Mouse (Mus musculus): ENCODE measurements around the gene Cfap57. TPM values are rescaled to one million over a fixed set of nuclear protein-coding genes. Genes with fewer than 3 reads are reported as not detected.
A peak's percentile ranks its signal among the peaks of the same experiment; 100 is the strongest.

Cfap57 gene
- polyA plus RNA-seq, 1 experiment from 2014 or later, result 0.64 TPM

DNA sequence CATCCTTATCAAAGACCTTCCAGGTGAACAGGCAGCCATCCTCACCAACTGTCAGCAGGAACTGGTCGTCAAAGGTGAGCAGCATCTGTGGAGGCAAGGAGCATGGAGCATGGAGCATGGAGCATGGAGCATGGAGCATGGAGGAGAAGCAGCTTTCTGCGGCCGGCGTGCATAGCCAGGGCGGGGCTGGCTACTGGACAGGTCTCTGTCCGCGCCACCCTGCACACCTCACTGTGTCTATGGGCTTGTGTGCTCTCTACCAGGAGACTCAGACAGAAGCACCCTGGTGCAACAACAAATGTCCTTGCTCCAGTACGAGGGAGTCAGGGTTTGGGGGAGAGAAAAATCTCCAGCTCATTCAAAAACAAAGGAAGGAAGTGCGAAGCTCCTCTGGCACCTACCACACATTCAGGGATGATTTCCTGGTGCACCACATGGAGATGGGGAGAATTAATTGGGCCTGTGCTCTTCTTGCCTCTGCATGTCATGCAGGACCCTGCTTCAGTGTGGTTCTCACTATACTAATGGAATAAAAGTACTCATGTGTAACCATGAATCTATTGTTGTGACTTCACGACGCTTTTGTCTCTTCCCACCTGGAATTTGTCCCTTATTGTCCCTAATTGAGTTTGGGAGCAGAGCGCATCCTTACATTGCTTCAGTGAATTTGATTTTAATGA is 31.4 kb downstream of the Cfap57 start:
- H3K4me1 ChIP-seq, result peaks cover 7% of the 10 kb centered on the region
- no peak overlapping the region for H3K4me3 ChIP-seq
- H3K9me3 ChIP-seq, result no peaks in the 10 kb centered on the region
- H3K36me3 ChIP-seq, result no peaks in the 10 kb centered on the region
- H3K27me3 ChIP-seq, result no peaks in the 10 kb centered on the region
- ATAC-seq (ENCODE audit: borderline replicate concordance, extremely low read depth, low FRiP score, low TSS enrichment), result no peak
- no peak overlapping the region for H3K27ac ChIP-seq
- H3K4me2 ChIP-seq, result no peak overlapping the region
- 63% methylated on average over 12 of the region's 12 CpGs for WGBS
- H3K9ac ChIP-seq, result no peak overlapping the region

DNA sequence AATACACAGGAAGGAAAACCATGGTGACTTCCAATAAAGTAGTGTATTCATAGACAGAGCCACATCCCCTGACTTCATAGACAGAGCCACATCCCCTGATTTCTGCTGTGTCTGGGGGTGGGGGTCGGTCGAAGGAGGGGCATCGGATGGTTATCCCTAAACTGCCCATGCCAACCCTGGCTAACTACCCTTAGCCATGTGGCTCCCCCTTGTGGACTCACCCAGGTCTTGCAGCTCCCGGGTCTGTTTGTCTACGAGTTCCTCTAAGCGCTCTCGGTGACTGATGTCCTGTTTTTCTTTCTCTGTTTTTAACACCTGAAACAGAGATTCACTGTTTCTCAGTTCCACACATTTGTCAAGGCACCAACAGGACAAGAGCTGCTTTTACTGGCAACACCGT is 37.9 kb downstream of the Cfap57 start:
- H3K36me3 ChIP-seq, result no peaks in the 10 kb centered on the region
- no peak overlapping the region for H3K9ac ChIP-seq
- no peaks in the 10 kb centered on the region for H3K27me3 ChIP-seq
- no peak overlapping the region for H3K4me3 ChIP-seq
- H3K9me3 ChIP-seq, result no peaks in the 10 kb centered on the region
- peaks cover 5% of the 10 kb centered on the region for H3K4me1 ChIP-seq
- H3K4me2 ChIP-seq, result no peak overlapping the region
- 90% methylated on average over 8 of the region's 8 CpGs for WGBS
- H3K27ac ChIP-seq, result no peak overlapping the region
- no peak for ATAC-seq (ENCODE audit: borderline replicate concordance, extremely low read depth, low FRiP score, low TSS enrichment)

- 0 out of 2 replicates have a peak, but pooled peaks cover 7% of the 10 kb centered on the region for H3K27me3 ChIP-seq
- H3K4me1 ChIP-seq, result no peaks in the 10 kb centered on the region
- no peak overlapping the region for H3K4me2 ChIP-seq
- no peak overlapping the region for H3K9ac ChIP-seq
- no peak overlapping the region for H3K4me3 ChIP-seq
- no peak overlapping the region for H3K27ac ChIP-seq
- 44% methylated on average over 11 of the region's 11 CpGs for WGBS
- ATAC-seq (ENCODE audit: borderline replicate concordance, extremely low read depth, low FRiP score, low TSS enrichment), result no peak
- H3K9me3 ChIP-seq, result no peaks in the 10 kb centered on the region
- no peaks in the 10 kb centered on the region for H3K36me3 ChIP-seq
These were observed 39.1 kb downstream of the Cfap57 start for GRCm38 (mm10) chr4:118581508-118581907.

DNA sequence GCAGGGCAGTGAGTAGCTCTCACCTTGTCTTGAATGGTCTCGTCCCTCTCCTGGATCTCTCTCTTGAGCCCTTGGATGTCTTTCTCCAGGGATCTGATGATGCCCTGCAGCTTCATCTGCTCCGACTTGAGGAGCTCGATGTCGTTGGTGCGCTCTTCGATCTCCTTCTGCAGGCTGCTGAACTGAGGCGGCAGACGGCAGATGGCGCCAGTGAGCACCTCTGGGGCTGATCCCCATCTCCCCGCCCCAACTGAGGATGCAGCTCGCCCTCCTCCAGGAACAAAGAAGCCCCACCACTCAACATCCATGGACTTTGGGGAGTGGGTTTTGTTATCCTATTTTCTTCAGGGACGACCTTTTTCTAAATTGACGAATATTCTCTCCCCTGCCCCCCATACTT is 41.3 kb downstream of the Cfap57 start:
- Histone ChIP-seq H3K9ac (no peak overlapping the region), H3K36me3 (no peaks in the 10 kb centered on the region), H3K4me1 (no peaks in the 10 kb centered on the region), H3K27ac (no peak overlapping the region), H3K4me3 (no peak overlapping the region), H3K9me3 (no peaks in the 10 kb centered on the region), H3K4me2 (no peak overlapping the region), H3K27me3 (0 out of 2 replicates have a peak, but pooled peaks cover 10% of the 10 kb centered on the region)
- WGBS, result 47% methylated on average over 13 of the region's 13 CpGs
- no peak for ATAC-seq (ENCODE audit: borderline replicate concordance, extremely low read depth, low FRiP score, low TSS enrichment)

DNA sequence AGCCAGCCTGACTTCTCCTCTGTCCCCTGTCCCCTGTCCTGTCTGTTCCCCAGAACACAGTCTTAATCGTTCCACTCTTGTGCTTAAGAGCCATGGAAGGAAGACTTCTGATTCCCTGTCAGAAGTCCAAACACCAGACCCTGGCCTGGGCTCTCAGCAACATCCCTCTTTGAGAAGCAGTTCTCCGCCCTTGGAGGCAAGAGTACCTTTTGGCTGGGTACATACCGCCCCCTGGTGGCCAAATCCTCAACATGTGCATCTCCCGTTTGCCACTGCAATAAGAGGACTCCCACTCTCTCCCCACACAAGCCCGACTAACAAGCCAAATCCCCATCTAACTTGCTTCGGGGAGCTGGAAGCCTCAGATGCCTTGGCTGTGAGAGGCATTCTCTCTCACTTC is 44.5 kb downstream of the Cfap57 start:
- H3K4me3 ChIP-seq, result no peak overlapping the region
- no peak overlapping the region for H3K4me2 ChIP-seq
- ATAC-seq (ENCODE audit: borderline replicate concordance, extremely low read depth, low FRiP score, low TSS enrichment), result no peak
- H3K27me3 ChIP-seq, result peaks cover 10% of the 10 kb centered on the region; the same call in 1 of the 2 replicates
- H3K9me3 ChIP-seq, result no peaks in the 10 kb centered on the region
- H3K9ac ChIP-seq, result no peak overlapping the region
- H3K36me3 ChIP-seq, result no peaks in the 10 kb centered on the region
- no peak overlapping the region for H3K27ac ChIP-seq
- H3K4me1 ChIP-seq, result no peaks in the 10 kb centered on the region
- 4% methylated on average over 6 of the region's 6 CpGs for WGBS

- Histone ChIP-seq H3K27me3 (peaks cover 2% of the 10 kb centered on the region; the same call in 1 of the 2 replicates), H3K27ac (no peak overlapping the region), H3K9me3 (no peaks in the 10 kb centered on the region), H3K36me3 (no peaks in the 10 kb centered on the region), H3K4me2 (no peak overlapping the region), H3K4me3 (no peak overlapping the region), H3K4me1 (no peaks in the 10 kb centered on the region), H3K9ac (no peak overlapping the region)
- WGBS, result 73% methylated on average over 15 of the region's 15 CpGs
- no peak for ATAC-seq (ENCODE audit: borderline replicate concordance, extremely low read depth, low FRiP score, low TSS enrichment)
These were observed 49.1 kb downstream of the Cfap57 start for GRCm38 (mm10) chr4:118571441-118571840.

DNA sequence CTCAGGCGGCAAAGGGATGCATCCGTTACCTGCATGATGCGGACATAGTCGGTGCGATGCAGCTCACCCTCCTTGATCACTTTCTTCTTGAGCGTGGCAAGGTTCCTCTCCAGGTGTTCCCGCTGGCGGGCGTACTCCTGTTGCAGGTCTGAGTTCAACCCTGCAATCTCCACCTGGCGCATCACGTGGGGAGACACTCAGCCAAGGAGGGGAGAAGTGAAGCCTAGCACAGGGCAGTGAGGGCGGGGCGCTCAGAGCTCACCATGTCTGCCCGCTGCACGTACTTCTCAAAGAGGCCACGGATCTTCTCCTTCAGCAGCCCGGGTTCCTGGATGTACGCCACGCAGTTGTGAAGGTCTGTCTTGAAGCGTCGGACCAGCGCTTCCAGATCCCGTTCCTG is 51.3 kb downstream of the Cfap57 start:
- WGBS, result 65% methylated on average over 23 of the region's 23 CpGs
- Histone ChIP-seq H3K27ac (no peak overlapping the region), H3K9me3 (no peaks in the 10 kb centered on the region), H3K4me3 (no peak overlapping the region), H3K27me3 (no peaks in the 10 kb centered on the region; the same call in 1 of the 2 replicates), H3K4me1 (no peaks in the 10 kb centered on the region), H3K36me3 (no peaks in the 10 kb centered on the region), H3K4me2 (no peak overlapping the region), H3K9ac (no peak overlapping the region)
- 0 out of 2 replicates have a peak, but pooled peaks have one; percentile 40 for ATAC-seq (ENCODE audit: borderline replicate concordance, extremely low read depth, low FRiP score, low TSS enrichment)

GRCm38 (mm10) chr4:118568709-118569108 is 51.9 kb downstream of the Cfap57 start:
- no peaks in the 10 kb centered on the region for H3K36me3 ChIP-seq
- no peak for ATAC-seq (ENCODE audit: borderline replicate concordance, extremely low read depth, low FRiP score, low TSS enrichment)
- 49% methylated on average over 10 of the region's 10 CpGs for WGBS
- no peak overlapping the region for H3K4me2 ChIP-seq
- H3K27me3 ChIP-seq, result no peaks in the 10 kb centered on the region; the same call in 1 of the 2 replicates
- H3K9me3 ChIP-seq, result no peaks in the 10 kb centered on the region
- no peak overlapping the region for H3K27ac ChIP-seq
- no peaks in the 10 kb centered on the region for H3K4me1 ChIP-seq
- H3K4me3 ChIP-seq, result no peak overlapping the region
- no peak overlapping the region for H3K9ac ChIP-seq

DNA sequence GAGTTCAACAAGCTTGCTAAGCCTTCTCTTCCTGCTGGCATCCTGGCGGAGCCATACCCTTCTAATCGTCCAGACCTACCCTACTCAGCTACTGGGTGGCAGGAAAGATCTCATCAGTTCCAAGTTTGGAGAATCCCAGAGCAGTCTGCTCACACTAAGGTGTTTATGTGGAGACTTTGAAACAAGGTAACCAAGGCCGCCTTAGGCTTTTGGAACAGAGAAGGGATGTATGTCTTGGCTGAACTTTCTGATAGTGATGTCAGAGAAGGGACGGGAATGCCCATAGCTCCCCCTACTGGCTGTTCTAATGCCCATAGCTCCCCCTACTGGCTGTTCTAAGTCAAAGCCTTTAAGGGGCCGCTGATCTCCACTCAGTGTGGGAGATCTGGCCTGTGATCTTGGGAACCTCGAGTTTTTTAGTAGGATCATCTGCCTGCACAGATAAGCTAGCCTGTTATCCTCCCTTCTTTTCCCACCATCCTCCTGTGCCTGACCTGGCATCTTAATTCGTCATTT is 54.4 kb downstream of the Cfap57 start:
- 28% methylated on average over 7 of the region's 7 CpGs for WGBS
- no peak overlapping the region for H3K4me2 ChIP-seq
- no peaks in the 10 kb centered on the region for H3K4me1 ChIP-seq
- H3K9ac ChIP-seq, result no peak overlapping the region
- H3K27ac ChIP-seq, result no peak overlapping the region
- H3K9me3 ChIP-seq, result no peaks in the 10 kb centered on the region
- H3K36me3 ChIP-seq, result no peaks in the 10 kb centered on the region
- no peak overlapping the region for H3K4me3 ChIP-seq
- ATAC-seq (ENCODE audit: borderline replicate concordance, extremely low read depth, low FRiP score, low TSS enrichment), result no peak
- no peaks in the 10 kb centered on the region for H3K27me3 ChIP-seq

DNA sequence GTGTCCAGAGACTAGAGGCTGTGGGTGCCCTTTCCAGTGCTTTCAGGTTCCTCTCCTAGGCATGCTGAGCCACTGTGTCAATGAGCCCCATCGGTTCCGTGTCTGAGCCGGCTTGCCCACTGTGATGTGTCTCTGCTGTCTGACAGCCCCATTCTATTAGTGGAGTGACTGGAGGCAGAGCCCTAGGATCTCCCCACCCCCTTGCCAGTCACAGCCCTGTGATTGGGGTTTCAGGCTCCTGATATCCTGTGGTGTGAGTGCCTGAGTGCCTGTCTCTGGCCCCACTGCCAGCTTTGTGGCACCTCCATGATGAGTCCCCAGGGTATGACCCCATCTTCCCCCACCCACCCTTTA is 55.7 kb downstream of the Cfap57 start:
- Histone ChIP-seq H3K9ac (no peak overlapping the region), H3K4me2 (no peak overlapping the region), H3K27me3 (no peaks in the 10 kb centered on the region), H3K9me3 (no peaks in the 10 kb centered on the region), H3K4me1 (no peaks in the 10 kb centered on the region), H3K4me3 (no peak overlapping the region), H3K27ac (no peak overlapping the region), H3K36me3 (no peaks in the 10 kb centered on the region)
- ATAC-seq (ENCODE audit: borderline replicate concordance, extremely low read depth, low FRiP score, low TSS enrichment), result no peak
- WGBS, result 65% methylated on average over 3 of the region's 3 CpGs

- H3K4me2 ChIP-seq, result no peak overlapping the region
- 68% methylated on average over 13 of the region's 13 CpGs for WGBS
These were observed 56.3 kb downstream of the Cfap57 start for GRCm38 (mm10) chr4:118564062-118564925.

GRCm38 (mm10) chr4:118553039-118553649 is 67.4 kb downstream of the Cfap57 start:
- ATAC-seq (ENCODE audit: borderline replicate concordance, extremely low read depth, low FRiP score, low TSS enrichment), result no peak

More at GRCm38 (mm10) chr4:118564062-118564925, 56.3 kb downstream of the Cfap57 start:
- no peaks in the 10 kb centered on the region for H3K36me3 ChIP-seq
- H3K4me3 ChIP-seq, result no peak overlapping the region
- H3K27me3 ChIP-seq, result no peaks in the 10 kb centered on the region
- no peak overlapping the region for H3K9ac ChIP-seq
- H3K27ac ChIP-seq, result no peak overlapping the region
- no peaks in the 10 kb centered on the region for H3K4me1 ChIP-seq
- H3K9me3 ChIP-seq, result no peaks in the 10 kb centered on the region
- no peak for ATAC-seq (ENCODE audit: borderline replicate concordance, extremely low read depth, low FRiP score, low TSS enrichment)

More at GRCm38 (mm10) chr4:118553039-118553649, 67.4 kb downstream of the Cfap57 start:
- Histone ChIP-seq H3K9me3 (no peaks in the 10 kb centered on the region), H3K4me2 (no peak overlapping the region), H3K9ac (no peak overlapping the region), H3K4me3 (no peak overlapping the region), H3K27ac (no peak overlapping the region), H3K4me1 (no peaks in the 10 kb centered on the region), H3K27me3 (no peaks in the 10 kb centered on the region), H3K36me3 (no peaks in the 10 kb centered on the region)
- 46% methylated on average over 3 of the region's 3 CpGs for WGBS

Measured in lung, embryonic 15.5 days (tissue).